Mouse (Mus musculus) macrophage (primary cell): ENCODE data around the gene Ninj1. TPM values are rescaled to one million over a fixed set of nuclear protein-coding genes. Genes with fewer than 3 reads are reported as not detected.

Experiments used
- H3K27ac ChIP-seq: fragments of 350-480 bp; formaldehyde crosslinking; 2 replicates; pipeline ENCODE4 v1.9.0; 2021
- H3K36me3 ChIP-seq: fragments of 350-480 bp; formaldehyde crosslinking; 2 replicates; pipeline ENCODE4 v1.9.0; 2021; ENCODE audit errors: inconsistent target
- H3K4me3 ChIP-seq: fragments of 350-480 bp; formaldehyde crosslinking; 2 replicates; pipeline ENCODE4 v1.9.0; 2021; ENCODE audit errors: inconsistent target
- H3K79me2 ChIP-seq: fragments of 350-480 bp; formaldehyde crosslinking; 2 replicates; pipeline ENCODE4 v1.9.0; 2021; ENCODE audit errors: inconsistent target
- WGBS: methylation state at CpG from one replicate; pipeline ENCODE4 v1.1.7; 2026; ENCODE audit warnings: inconsistent platforms; ENCODE audit not compliant: missing documents; 5-methylcytosine and 5-hydroxymethylcytosine counted together
- polyA plus RNA-seq: library from polyadenylated mRNA; stranded (reverse); fragments of 250-400 nt; gene quantifications from 3 replicates; pipeline ENCODE4 v1.2.4, GENCODE M21; 2018; ENCODE audit warnings: inconsistent platforms

Gene Ninj1
- polyA plus RNA-seq, 1 experiment from 2014 or later, result 332 TPM

DNA sequence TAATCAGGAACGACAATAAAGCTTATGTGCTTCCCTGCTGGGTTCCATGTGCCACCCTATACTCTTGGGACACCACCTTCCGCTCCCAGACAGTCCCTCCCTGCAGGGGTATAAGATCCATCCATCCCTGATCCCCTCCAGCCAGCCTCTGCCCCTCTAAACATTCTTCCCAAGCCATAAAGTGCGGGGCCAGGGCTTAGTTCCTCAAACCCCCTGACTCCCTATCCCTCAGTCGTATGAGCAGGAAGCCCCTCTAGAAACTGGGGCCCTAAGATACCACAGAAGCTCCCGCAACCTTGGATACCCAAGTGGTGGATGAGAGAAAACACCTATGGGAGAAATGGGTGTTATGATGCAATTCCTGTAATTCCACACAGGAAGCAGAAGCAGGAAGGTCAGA is 8.9 kb downstream of the Ninj1 start:
- Histone ChIP-seq H3K36me3 (peaks cover 23% of the 10 kb centered on the region), H3K79me2 (peaks cover 45% of the 10 kb centered on the region), H3K27ac (peak overlapping the region; percentile 99), H3K4me3 (no peak overlapping the region)
- 39% methylated on average over 5 of the region's 5 CpGs for WGBS

DNA sequence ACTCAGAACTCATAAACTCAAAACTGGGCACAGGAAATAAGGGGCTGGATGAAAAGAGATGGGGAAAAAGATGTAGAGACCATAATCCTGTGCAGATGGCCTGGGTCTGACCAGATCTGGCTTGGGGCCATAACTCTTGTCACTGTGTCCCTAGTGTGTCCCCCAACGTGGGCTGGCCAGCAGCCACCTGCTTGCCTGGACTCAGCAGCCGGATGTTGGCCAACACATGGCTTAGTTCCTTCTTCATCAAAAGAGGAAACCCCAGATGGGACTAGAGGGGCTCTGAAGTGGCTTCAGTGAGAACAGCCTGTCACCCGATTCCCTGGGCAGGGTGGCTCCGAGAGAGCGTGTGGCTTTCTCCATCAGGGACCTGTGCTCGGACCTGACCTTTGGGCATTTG is 9.5 kb downstream of the Ninj1 start:
- Histone ChIP-seq H3K79me2 (peaks cover 40% of the 10 kb centered on the region), H3K4me3 (no peak overlapping the region), H3K27ac (peak overlapping the region; percentile 99), H3K36me3 (peaks cover 23% of the 10 kb centered on the region)
- 2% methylated on average over 6 of the region's 6 CpGs for WGBS

DNA sequence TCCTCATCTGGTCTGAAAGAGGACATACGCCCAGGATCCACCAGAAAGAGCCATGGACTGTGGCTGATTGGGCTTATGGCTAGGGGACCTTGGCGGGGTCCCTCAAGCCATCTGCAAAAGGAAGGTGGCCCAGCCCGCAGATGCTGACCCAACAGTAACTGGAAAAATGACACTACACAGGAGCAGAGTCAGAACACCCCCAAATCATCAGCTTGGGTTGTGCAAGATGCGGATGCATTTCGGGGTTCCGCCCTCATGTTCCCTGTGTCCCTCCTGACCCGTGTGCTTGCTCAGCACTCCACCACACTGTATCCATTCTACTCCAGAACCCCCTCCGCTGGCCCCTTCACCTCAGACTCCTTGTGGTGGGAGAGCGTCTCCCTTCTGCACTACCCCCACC is 11.4 kb downstream of the Ninj1 start:
- Histone ChIP-seq H3K27ac (peak overlapping the region; percentile 95), H3K79me2 (peaks cover 25% of the 10 kb centered on the region), H3K36me3 (peaks cover 35% of the 10 kb centered on the region), H3K4me3 (no peak overlapping the region)
- 86% methylated on average over 8 of the region's 9 CpGs for WGBS

DNA sequence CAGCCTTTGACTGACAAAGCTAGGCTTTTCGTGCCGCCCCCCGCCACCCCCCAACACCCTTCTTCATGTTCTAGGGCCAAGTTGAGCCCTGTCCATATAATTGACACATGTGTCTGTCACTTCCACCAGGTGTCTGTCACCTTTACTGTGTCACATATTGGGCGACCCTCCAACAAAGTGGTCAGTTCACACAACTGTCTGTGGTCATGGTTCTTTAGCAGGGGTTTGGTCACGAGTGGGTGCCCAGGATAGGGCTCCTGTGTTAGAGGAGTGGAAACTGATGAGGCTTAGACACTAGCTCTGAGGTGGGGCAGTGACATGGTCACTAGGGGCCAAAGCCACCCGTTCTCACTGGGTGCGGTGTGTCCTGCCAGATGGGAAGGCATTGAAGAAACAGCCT is 12.6 kb downstream of the Ninj1 start:
- Histone ChIP-seq H3K79me2 (peaks cover 25% of the 10 kb centered on the region), H3K36me3 (peaks cover 42% of the 10 kb centered on the region), H3K4me3 (no peak overlapping the region), H3K27ac (peak overlapping the region; percentile 95)
- WGBS, result 87% methylated on average over 7 of the region's 7 CpGs

DNA sequence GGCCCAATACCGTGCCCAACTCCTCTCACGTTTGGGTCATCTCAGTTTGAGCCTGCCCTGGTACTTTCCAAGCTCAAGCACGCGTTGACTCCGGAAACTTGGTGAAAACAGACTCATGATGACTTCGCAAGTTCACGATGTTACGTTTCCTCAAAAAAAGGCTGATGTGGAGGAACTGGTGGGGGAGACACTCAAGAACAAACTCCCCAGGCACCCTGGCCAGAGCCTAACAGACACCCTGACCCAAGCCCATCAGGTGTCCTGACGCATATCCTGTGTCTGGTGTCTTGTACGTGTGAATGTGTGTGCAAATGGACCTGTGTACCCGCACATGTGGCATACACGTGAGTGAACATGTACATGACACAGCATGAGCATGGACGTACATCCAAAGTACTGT is 13.4 kb downstream of the Ninj1 start:
- Histone ChIP-seq H3K27ac (peak overlapping the region; percentile 95), H3K36me3 (peaks cover 37% of the 10 kb centered on the region), H3K79me2 (peaks cover 22% of the 10 kb centered on the region), H3K4me3 (no peak overlapping the region)
- 4% methylated on average over 13 of the region's 13 CpGs for WGBS

DNA sequence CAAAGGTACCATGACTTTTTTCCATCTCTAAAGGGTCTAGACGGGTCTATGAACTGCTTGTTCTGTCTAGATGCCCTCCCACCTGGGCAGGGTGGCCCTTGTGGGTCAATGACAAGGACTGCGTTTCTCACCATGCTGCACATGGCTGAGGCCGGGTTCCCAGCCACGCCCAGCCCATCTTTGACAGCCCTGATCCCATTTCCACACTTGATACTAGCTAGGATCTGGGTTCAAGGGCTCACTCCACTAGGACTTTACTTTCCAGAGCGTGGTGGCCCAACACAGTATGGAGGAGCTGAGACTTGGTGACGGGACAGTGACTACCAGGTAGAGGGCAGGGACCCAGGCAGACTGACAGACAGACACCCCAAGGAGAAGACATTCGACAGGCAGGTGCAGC is 15.3 kb downstream of the Ninj1 start:
- H3K79me2 ChIP-seq, result peaks cover 34% of the 10 kb centered on the region
- peak overlapping the region; percentile 95; the same call in 1 of the 2 replicates for H3K27ac ChIP-seq
- WGBS, result over 99% methylated on average over 7 of the region's 7 CpGs
- H3K36me3 ChIP-seq, result peaks cover 43% of the 10 kb centered on the region; the same call in 1 of the 2 replicates
- H3K4me3 ChIP-seq, result no peak overlapping the region

DNA sequence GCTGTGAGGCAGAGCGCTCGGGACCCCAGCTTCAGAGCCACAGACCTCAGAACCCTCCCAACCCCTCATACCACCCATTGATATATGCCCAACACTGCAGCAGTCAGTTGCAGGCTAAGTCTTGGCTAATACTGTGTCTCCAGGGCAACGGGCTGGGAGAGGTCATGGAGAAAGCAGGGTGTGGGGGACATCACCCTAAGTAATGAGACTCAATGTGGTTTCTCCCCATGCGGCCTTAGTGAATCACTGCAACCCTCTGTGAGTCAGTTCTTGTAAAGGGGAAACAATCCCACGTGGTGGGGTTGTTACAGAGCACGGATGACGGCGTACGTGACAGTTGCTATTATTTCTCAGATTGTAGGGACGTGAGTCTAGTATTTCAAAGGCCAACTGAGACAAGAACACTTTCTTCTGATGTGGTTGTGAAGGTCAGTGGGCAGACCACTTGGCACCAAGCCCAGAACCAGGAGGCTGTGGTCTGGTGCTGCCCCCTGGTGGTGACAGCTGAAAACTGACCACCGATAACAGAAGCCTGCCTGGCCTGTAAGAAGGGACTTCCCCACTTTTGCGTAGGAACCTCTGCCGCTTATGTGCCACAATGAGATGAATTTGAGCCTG is 18.2 kb downstream of the Ninj1 start:
- Histone ChIP-seq H3K27ac (peak overlapping the region; percentile 76), H3K79me2 (peaks cover 64% of the 10 kb centered on the region), H3K36me3 (peaks cover 50% of the 10 kb centered on the region), H3K4me3 (no peak overlapping the region)
- 17% methylated on average over 13 of the region's 13 CpGs for WGBS

DNA sequence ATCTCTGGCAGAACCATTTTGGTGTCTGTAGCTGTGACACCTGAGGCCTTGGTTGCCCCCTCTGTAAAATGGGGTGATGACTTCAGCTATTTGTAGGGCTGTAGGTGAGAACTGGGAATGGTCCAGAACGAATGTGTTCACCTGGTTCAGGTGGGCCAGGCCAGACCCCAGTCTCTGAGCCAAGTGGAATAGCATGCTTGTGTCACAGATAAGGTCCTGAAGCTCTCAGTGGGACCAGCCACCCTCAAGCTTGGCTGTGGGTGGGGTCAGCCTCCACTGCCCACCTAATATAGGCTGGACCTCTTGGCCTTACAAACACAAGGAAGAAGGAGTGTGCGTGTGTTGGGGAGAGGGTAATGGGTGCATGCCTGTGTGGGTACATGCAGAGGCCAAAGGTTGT is 19.1 kb downstream of the Ninj1 start:
- Histone ChIP-seq H3K27ac (peak overlapping the region; percentile 76), H3K79me2 (peaks cover 72% of the 10 kb centered on the region), H3K4me3 (no peak overlapping the region), H3K36me3 (peaks cover 50% of the 10 kb centered on the region)
- WGBS, result 82% methylated on average over 1 of the region's 2 CpGs

DNA sequence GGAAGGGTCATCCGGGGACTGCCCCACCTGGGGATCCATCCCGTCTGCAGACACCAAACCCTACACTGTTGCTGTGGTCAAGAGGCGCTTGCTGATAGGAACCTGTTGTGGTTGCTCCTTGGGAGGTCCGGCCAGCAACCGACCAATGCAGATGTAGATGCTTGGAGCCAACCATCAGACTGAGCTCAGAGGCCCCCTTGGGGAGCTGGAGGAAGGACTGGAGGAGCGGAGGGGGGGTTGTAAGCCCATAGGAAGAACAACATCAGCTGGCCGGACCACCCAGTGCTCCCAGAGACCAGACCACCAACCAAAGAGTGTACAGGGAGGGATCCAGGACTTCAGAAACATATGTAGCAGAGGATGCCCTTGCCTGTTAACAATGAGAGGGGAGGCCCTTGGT is 22.0 kb downstream of the Ninj1 start:
- Histone ChIP-seq H3K27ac (no peak overlapping the region), H3K36me3 (peaks cover 27% of the 10 kb centered on the region), H3K79me2 (peaks cover 91% of the 10 kb centered on the region), H3K4me3 (no peak overlapping the region)
- 47% methylated on average over 7 of the region's 7 CpGs for WGBS

DNA sequence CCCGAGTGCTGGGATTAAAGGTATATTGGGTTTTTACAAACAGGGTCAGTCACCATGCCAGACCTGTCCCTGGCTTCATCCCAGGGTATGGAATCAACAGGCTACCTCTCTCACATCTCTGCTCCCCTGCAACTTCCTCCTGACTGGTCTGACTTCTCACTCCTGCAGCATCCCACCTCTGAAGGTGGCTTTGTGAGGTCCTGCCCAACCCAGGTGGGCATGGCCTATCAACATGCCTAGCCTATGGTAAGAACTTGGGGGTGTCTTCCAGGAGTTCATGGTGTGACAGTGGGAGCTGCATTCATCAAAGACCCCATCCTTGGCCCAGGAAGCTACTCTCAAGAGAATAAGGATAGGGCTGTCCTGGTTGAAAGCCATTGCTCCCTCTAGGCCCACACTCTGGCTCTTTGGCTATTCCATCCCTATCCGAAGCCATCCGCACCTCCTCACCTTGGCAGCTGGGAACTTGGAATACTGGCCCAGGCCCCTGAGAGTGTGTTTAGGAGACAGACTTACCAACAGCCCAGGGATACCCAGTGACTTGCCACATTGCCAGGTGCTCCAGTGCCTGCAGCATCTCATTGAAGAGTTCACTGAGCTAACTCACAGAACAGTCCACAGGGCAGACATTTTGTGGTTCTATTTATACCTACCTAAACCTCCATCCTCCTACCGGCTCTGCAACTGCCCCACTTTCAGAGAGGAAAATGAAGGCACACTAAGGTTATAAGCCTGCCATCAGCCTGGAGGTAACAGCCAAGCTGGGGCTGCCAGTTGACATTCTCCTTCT is 25.6 kb downstream of the Ninj1 start:
- H3K27ac ChIP-seq, result peak overlapping the region; percentile 98

DNA sequence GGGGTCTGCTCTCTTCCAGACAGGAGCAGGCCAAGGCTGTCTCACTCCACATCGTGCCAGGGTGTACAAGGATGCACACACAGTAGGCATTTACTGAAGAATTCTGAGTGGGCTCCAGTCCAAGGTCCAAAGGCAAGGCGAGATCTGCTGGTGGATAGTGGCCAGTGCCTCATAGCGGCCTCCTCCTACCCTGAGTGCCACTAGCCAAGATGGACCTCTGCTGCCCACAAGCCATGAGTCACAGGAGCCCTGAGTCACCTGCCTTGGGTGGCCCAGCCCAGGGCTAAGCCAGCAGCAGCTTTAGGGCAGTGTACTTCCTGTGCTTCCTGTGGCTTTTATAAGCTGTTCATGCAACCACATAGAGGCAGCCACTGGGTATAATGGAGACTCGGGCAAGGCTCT is 26.2 kb downstream of the Ninj1 start:
- H3K4me3 ChIP-seq, result peak overlapping the region; percentile 85
- 10% methylated on average over 4 of the region's 4 CpGs for WGBS
- peak overlapping the region; percentile 98 for H3K27ac ChIP-seq
- peaks cover 70% of the 10 kb centered on the region for H3K79me2 ChIP-seq
- H3K36me3 ChIP-seq, result no peaks in the 10 kb centered on the region

More for the DNA sequence above, 25.6 kb downstream of the Ninj1 start:
- Histone ChIP-seq H3K36me3 (peaks cover 3% of the 10 kb centered on the region), H3K4me3 (peak overlapping the region; percentile 85), H3K79me2 (peaks cover 77% of the 10 kb centered on the region)
- 85% methylated on average over 4 of the region's 4 CpGs for WGBS

DNA sequence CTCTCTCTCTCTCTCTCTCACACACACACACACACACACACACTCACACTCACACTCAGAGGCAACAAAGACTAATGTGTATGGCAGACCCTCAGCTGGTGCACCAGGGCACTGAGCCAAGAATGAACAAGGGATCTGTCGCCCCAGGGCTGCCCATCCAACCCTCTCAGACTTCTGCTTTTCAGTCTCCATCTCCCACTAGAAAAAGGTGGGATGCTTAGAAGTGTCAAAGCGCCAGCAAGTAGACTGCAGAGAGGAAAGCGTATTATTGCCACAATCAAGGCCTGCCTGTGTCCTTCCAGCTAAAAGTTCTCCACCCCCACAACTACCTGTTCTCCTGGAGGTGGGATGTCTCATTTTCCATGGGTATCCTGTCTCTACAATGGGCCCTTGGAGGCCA is 27.2 kb downstream of the Ninj1 start:
- H3K36me3 ChIP-seq, result no peaks in the 10 kb centered on the region
- H3K4me3 ChIP-seq, result peak overlapping the region; percentile 85
- H3K27ac ChIP-seq, result peak overlapping the region; percentile 98
- 10% methylated on average over 3 of the region's 3 CpGs for WGBS
- peaks cover 61% of the 10 kb centered on the region for H3K79me2 ChIP-seq

DNA sequence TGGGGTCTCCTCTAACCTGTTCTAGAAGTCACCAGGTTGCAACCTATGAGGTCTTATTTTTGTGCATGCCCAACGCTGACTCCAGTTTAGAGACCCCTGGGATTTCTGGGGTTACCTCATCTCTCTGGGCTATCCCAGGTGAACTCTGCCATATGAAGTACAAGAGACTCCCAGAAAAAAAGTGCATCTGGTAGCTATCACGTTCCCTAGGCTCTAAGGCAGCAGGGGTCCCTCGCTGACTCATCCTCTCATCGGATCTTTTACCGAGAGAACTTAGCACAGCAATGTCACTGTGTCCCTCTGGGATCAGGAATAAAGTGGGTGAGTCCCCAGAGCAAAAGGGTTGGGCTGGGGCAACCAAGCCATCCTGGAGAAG is 27.8 kb downstream of the Ninj1 start:
- 13% methylated on average over 5 of the region's 5 CpGs for WGBS
- peak overlapping the region; percentile 98 for H3K27ac ChIP-seq
- H3K79me2 ChIP-seq, result peaks cover 54% of the 10 kb centered on the region
- H3K36me3 ChIP-seq, result no peaks in the 10 kb centered on the region
- peak overlapping the region; percentile 85 for H3K4me3 ChIP-seq

DNA sequence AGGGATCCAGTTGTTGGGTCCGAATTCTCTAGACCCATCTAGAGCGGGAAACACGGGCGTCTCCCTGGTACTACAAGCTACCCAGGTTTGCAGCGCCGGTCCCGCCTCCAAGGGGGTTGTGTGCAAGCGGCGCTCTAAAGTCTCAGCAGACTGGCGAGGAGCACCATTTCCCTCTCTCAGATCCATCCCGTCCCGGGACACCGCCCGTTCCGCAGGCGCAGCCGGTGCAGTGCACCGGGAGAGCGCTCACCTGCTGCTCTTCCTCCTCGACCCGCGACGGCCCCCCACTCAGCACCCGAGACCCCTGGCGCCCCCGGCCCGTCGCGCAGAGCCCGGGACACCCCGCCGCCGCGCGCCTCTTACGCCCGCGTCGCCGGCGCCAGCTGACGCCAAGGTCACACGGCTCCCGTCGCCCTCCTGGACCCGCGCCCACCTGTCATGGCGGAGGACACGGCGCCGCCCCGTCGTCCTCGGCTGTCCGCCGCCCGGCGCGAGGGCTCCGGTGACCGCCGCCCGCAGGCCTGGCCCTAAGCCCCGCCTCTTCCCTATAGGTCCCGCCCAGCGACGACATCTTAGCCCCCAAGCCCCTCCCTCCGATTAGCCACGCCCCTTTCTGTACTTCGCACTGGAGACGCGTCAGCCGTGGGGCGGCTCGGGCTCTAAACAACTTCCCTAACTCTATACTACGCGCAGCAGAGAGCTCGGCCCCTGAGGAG is 28.4 kb downstream of the Ninj1 start, which contains the start of gene Card19:
Gene Card19 (minus strand): TSS at position 534 of the 716 bp plus-strand sequence.
- peaks cover 49% of the 10 kb centered on the region for H3K79me2 ChIP-seq
- H3K4me3 ChIP-seq, result peak within 1 kb of the TSS; percentile 85
- H3K36me3 ChIP-seq, result no peaks in the 10 kb centered on the region
- WGBS, result under 1% methylated on average over 58 of the region's 78 CpGs
- H3K27ac ChIP-seq, result peak within 1 kb of the TSS; percentile 98

DNA sequence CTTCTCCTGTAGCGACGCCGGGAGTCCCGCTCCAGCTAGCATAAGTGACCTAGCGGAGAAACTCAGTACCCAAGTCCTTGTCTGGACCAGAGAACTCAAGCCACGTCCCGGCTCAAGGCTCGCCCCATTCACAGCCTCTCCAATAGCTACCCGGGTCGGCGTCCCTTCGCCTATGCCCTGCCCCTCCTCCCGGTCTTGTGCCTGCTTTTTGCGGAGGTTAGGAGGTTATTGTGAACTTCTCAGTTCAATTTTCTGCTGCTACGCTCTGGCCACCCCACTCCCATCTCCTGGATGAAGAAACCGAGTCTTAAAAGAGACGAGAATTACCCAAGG is 28.9 kb downstream of the Ninj1 start:
- H3K79me2 ChIP-seq, result peaks cover 44% of the 10 kb centered on the region
- H3K36me3 ChIP-seq, result no peaks in the 10 kb centered on the region
- H3K27ac ChIP-seq, result peak overlapping the region; percentile 84
- H3K4me3 ChIP-seq, result peak overlapping the region; percentile 32
- WGBS, result 3% methylated on average over 17 of the region's 17 CpGs
